Mouse (Mus musculus): ENCODE measurements at regions not wholly inside any gene's neighbourhood (a gene's known extent, or its start where the extent isn't known, plus 50 kb on each side); places are given as distances from the start of the nearest gene placed in this dataset.

DNA sequence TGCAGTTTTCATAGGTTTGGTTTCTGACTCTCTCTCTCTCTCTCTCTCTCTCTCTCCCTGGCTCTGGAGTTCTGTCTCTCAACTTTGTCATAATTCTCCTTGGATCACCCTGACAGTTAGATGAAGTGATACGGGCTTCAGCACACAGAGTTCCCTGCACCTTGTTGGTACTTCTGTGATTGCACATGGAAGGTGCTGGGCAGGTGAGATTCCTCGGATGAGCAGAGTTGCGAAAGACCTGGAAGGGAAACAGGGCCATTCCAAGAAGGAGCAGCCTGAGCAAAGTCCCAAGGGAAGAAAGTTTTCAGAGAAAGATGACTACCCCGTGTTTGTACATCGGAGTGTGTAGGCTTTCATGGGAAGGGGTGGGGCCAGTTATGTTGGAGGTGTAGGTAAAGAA is 91.8 kb upstream of the Bcl6 start:
- H3K4me3 ChIP-seq, result no peak overlapping the region
- H3K9me3 ChIP-seq, result no peaks in the 10 kb centered on the region
- no peak overlapping the region for H3K9ac ChIP-seq
- H3K27me3 ChIP-seq, result no peaks in the 10 kb centered on the region
- H3K27ac ChIP-seq, result no peak overlapping the region
- H3K4me2 ChIP-seq (replicated peaks), result no peak overlapping the region
- H3K36me3 ChIP-seq, result no peaks in the 10 kb centered on the region
- no peaks in the 10 kb centered on the region for H3K4me1 ChIP-seq
- 91% methylated on average over 5 of the region's 5 CpGs for WGBS
- no peak for ATAC-seq (ENCODE audit: insufficient number of reproducible peaks, insufficient read depth, low FRiP score, low TSS enrichment)

DNA sequence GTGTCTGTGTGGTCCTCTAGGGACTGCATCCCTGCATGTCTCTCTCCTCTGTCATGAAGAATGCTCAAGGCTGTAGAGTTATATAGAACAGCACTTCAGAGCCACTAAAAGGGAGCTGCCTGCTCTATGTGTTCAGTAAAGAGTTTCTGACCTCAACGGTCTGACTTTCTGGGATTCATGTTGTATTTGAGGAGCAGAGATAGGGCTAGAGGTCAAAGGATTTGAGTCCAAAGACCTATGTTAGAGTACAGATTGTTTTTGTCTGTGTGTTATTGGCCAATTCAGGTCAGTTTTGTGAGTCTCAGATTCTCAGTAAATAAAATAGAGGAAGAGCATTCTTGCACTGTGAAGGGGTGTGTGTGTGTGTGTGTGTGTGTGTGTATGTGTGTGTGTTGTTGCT is 90.0 kb upstream of the Bcl6 start:
- Histone ChIP-seq H3K4me3 (no peak overlapping the region), H3K36me3 (no peaks in the 10 kb centered on the region), H3K27ac (no peak overlapping the region), H3K27me3 (no peaks in the 10 kb centered on the region), H3K4me2 (replicated peaks) (no peak overlapping the region), H3K9me3 (no peaks in the 10 kb centered on the region), H3K9ac (no peak overlapping the region), H3K4me1 (no peaks in the 10 kb centered on the region)
- 82% methylated on average over 1 of the region's 1 CpGs for WGBS
- no peak for ATAC-seq (ENCODE audit: insufficient number of reproducible peaks, insufficient read depth, low FRiP score, low TSS enrichment)

- no peaks in the 10 kb centered on the region for H3K27me3 ChIP-seq
- no peak overlapping the region for H3K4me2 ChIP-seq (replicated peaks)
- no peaks in the 10 kb centered on the region for H3K4me1 ChIP-seq
- H3K4me3 ChIP-seq, result no peak overlapping the region
- ATAC-seq (ENCODE audit: insufficient number of reproducible peaks, insufficient read depth, low FRiP score, low TSS enrichment), result no peak
- no peak overlapping the region for H3K27ac ChIP-seq
- H3K9me3 ChIP-seq, result no peaks in the 10 kb centered on the region
- 80% methylated on average over 2 of the region's 2 CpGs for WGBS
- no peaks in the 10 kb centered on the region for H3K36me3 ChIP-seq
- H3K9ac ChIP-seq, result no peak overlapping the region
These were observed 88.8 kb upstream of the Bcl6 start for GRCm38 (mm10) chr16:24077428-24077827.

DNA sequence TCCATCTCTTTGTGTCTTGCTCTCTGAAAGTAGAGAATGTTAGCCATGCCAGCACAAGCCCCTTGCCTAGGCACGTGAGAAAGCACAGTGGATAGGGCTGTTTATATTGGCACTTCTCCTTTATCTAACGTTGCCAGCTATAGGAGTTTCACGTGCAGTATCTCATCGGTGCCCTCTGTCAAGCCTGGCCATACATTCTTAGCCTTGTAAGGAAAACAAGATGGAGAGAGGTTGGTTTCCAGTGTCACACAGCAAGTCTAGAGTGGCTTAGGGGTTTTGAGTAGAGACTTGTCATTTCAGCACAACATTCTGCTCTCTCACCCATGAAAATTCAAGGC is 88.1 kb upstream of the Bcl6 start:
- no peaks in the 10 kb centered on the region for H3K9me3 ChIP-seq
- 87% methylated on average over 4 of the region's 4 CpGs for WGBS
- no peak overlapping the region for H3K4me2 ChIP-seq (replicated peaks)
- H3K36me3 ChIP-seq, result no peaks in the 10 kb centered on the region
- H3K4me1 ChIP-seq, result no peaks in the 10 kb centered on the region
- no peak overlapping the region for H3K4me3 ChIP-seq
- no peak overlapping the region for H3K9ac ChIP-seq
- no peaks in the 10 kb centered on the region for H3K27me3 ChIP-seq
- ATAC-seq (ENCODE audit: insufficient number of reproducible peaks, insufficient read depth, low FRiP score, low TSS enrichment), result no peak
- H3K27ac ChIP-seq, result no peak overlapping the region

DNA sequence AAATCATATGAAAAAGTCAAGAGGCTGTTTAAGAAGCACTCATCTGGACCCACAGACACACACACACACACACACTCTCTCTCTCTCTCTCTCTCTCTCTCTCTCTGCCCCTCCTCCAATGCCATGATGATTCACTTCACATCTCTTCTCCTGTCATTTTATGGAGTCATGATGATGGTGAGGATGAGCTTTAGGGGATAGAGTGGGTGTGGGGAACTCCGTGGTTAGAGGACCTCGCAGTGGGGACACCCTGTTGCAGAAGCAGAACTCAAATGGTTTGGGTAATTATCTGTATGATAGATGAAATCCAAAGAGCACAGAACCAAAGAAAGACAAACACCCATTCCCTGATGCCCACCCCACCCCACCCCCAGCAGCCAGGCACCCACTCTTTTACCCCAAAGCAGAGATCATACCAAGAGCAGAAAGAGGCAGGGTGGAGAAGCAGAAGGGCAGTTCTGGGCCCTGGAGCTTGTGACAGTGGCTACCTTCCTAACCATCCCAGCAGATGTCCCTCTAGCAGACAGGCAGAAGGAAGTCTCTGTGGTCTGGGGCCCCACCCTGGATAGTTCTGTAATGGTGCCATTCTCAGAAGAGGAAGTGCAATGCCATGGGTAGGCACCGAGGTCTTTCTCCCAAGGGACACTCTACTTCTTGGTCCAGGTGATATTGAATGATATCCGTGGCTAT is 87.6 kb upstream of the Bcl6 start:
- no peaks in the 10 kb centered on the region for H3K4me1 ChIP-seq
- no peak overlapping the region for H3K4me2 ChIP-seq (replicated peaks)
- no peak overlapping the region for H3K9ac ChIP-seq
- H3K36me3 ChIP-seq, result no peaks in the 10 kb centered on the region
- no peak overlapping the region for H3K27ac ChIP-seq
- H3K9me3 ChIP-seq, result no peaks in the 10 kb centered on the region
- 88% methylated on average over 4 of the region's 4 CpGs for WGBS
- ATAC-seq (ENCODE audit: insufficient number of reproducible peaks, insufficient read depth, low FRiP score, low TSS enrichment), result no peak
- no peak overlapping the region for H3K4me3 ChIP-seq
- H3K27me3 ChIP-seq, result no peaks in the 10 kb centered on the region

- no peaks in the 10 kb centered on the region for H3K4me1 ChIP-seq
- no peaks in the 10 kb centered on the region for H3K9me3 ChIP-seq
- no peak overlapping the region for H3K9ac ChIP-seq
- no peak for ATAC-seq (ENCODE audit: insufficient number of reproducible peaks, insufficient read depth, low FRiP score, low TSS enrichment)
- H3K27me3 ChIP-seq, result no peaks in the 10 kb centered on the region
- H3K4me2 ChIP-seq (replicated peaks), result no peak overlapping the region
- H3K27ac ChIP-seq, result no peak overlapping the region
- 83% methylated on average over 8 of the region's 8 CpGs for WGBS
- H3K4me3 ChIP-seq, result no peak overlapping the region
- H3K36me3 ChIP-seq, result no peaks in the 10 kb centered on the region
These were observed 85.1 kb upstream of the Bcl6 start for GRCm38 (mm10) chr16:24073613-24074244.

- ATAC-seq (ENCODE audit: insufficient number of reproducible peaks, insufficient read depth, low FRiP score, low TSS enrichment), result no peak
- no peaks in the 10 kb centered on the region for H3K4me1 ChIP-seq
- H3K27ac ChIP-seq, result no peak overlapping the region
- H3K27me3 ChIP-seq, result no peaks in the 10 kb centered on the region
- no peaks in the 10 kb centered on the region for H3K36me3 ChIP-seq
- H3K9me3 ChIP-seq, result no peaks in the 10 kb centered on the region
- H3K4me2 ChIP-seq (replicated peaks), result no peak overlapping the region
- H3K4me3 ChIP-seq, result no peak overlapping the region
- H3K9ac ChIP-seq, result no peak overlapping the region
- WGBS, result 68% methylated on average over 6 of the region's 6 CpGs
These were observed 84.4 kb upstream of the Bcl6 start for GRCm38 (mm10) chr16:24073065-24073464.

GRCm38 (mm10) chr16:24069411-24069810 is 80.8 kb upstream of the Bcl6 start:
- 92% methylated on average over 5 of the region's 5 CpGs for WGBS
- H3K9ac ChIP-seq, result no peak overlapping the region
- H3K9me3 ChIP-seq, result no peaks in the 10 kb centered on the region
- H3K4me3 ChIP-seq, result no peak overlapping the region
- no peaks in the 10 kb centered on the region for H3K27me3 ChIP-seq
- no peak for ATAC-seq (ENCODE audit: insufficient number of reproducible peaks, insufficient read depth, low FRiP score, low TSS enrichment)
- no peak overlapping the region for H3K4me2 ChIP-seq (replicated peaks)
- no peaks in the 10 kb centered on the region for H3K4me1 ChIP-seq
- H3K27ac ChIP-seq, result no peak overlapping the region
- no peaks in the 10 kb centered on the region for H3K36me3 ChIP-seq

- 62% methylated on average over 4 of the region's 4 CpGs for WGBS
- H3K4me1 ChIP-seq, result no peaks in the 10 kb centered on the region
- no peak for ATAC-seq (ENCODE audit: insufficient number of reproducible peaks, insufficient read depth, low FRiP score, low TSS enrichment)
- H3K4me2 ChIP-seq (replicated peaks), result no peak overlapping the region
- no peaks in the 10 kb centered on the region for H3K9me3 ChIP-seq
- no peaks in the 10 kb centered on the region for H3K27me3 ChIP-seq
- no peak overlapping the region for H3K4me3 ChIP-seq
- H3K27ac ChIP-seq, result no peak overlapping the region
- no peaks in the 10 kb centered on the region for H3K36me3 ChIP-seq
- H3K9ac ChIP-seq, result no peak overlapping the region
These were observed 79.7 kb upstream of the Bcl6 start for GRCm38 (mm10) chr16:24068250-24068813.

DNA sequence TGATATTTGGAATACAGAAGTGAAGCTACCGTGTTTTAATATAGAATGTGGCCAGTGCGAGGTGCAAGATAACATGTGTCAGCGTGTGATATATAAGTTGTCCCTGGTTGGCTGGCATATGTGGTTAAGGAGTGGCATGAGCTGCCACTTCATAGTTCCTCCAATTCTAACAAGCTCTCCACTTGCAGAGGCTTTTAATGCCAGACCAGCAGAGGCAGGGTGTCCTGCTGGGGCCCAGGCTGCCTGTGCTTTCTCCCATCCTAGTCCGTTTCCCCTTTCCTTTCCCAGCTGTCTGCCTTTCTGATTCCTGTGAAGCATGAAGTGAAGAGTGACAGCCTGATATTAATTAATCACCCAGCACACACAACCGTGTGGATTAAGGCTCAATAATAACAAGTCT is 73.7 kb upstream of the Bcl6 start:
- no peaks in the 10 kb centered on the region for H3K27me3 ChIP-seq
- no peak overlapping the region for H3K9ac ChIP-seq
- ATAC-seq (ENCODE audit: insufficient number of reproducible peaks, insufficient read depth, low FRiP score, low TSS enrichment), result no peak
- H3K36me3 ChIP-seq, result no peaks in the 10 kb centered on the region
- H3K4me2 ChIP-seq (replicated peaks), result no peak overlapping the region
- no peaks in the 10 kb centered on the region for H3K9me3 ChIP-seq
- H3K4me3 ChIP-seq, result no peak overlapping the region
- H3K4me1 ChIP-seq, result no peaks in the 10 kb centered on the region
- no peak overlapping the region for H3K27ac ChIP-seq
- 77% methylated on average over 5 of the region's 5 CpGs for WGBS

- H3K4me2 ChIP-seq (replicated peaks), result no peak overlapping the region
- WGBS, result 68% methylated on average over 4 of the region's 4 CpGs
- ATAC-seq (ENCODE audit: insufficient number of reproducible peaks, insufficient read depth, low FRiP score, low TSS enrichment), result no peak
- H3K9me3 ChIP-seq, result no peaks in the 10 kb centered on the region
- no peaks in the 10 kb centered on the region for H3K27me3 ChIP-seq
- no peaks in the 10 kb centered on the region for H3K36me3 ChIP-seq
- H3K9ac ChIP-seq, result no peak overlapping the region
- no peak overlapping the region for H3K27ac ChIP-seq
- H3K4me1 ChIP-seq, result peaks cover 7% of the 10 kb centered on the region; the same call in 1 of the 2 replicates
- no peak overlapping the region for H3K4me3 ChIP-seq
These were observed 72.8 kb upstream of the Bcl6 start for GRCm38 (mm10) chr16:24061496-24061895.

DNA sequence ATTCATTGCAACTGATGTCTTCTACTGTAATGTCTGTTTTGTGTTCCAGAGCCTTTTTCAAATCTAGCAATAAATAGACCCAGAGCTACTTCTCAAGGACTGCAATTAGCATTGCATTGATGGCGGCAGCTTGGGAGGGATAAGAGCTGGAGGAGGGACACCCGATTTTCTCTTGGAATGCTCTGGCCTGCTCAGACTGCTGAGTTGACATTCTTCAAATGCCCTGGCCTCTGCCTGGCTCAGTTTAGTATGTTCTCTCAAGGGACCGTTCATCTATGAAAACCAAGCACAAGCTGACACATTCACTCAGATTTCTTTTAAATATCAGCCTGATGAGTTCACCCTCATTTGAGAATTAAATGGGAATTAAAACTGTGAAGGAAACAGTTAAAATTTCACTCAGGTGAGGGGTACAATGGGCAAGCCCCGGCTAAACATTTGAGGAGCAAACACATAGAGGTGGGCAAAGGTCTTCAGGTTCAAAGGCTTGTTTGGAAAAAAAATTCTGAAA is 70.5 kb upstream of the Bcl6 start:
- H3K9ac ChIP-seq, result no peak overlapping the region
- peaks cover 13% of the 10 kb centered on the region; the same call in 1 of the 2 replicates for H3K4me1 ChIP-seq
- H3K4me3 ChIP-seq, result no peak overlapping the region
- WGBS, result 65% methylated on average over 4 of the region's 4 CpGs
- no peak for ATAC-seq (ENCODE audit: insufficient number of reproducible peaks, insufficient read depth, low FRiP score, low TSS enrichment)
- H3K27me3 ChIP-seq, result no peaks in the 10 kb centered on the region
- no peaks in the 10 kb centered on the region for H3K9me3 ChIP-seq
- no peak overlapping the region for H3K4me2 ChIP-seq (replicated peaks)
- no peaks in the 10 kb centered on the region for H3K36me3 ChIP-seq
- H3K27ac ChIP-seq, result no peak overlapping the region

All from embryonic facial prominence, embryonic 12.5 days (tissue).